ENCODE assay signal across 14 mouse cellular contexts in the genomic region with DNA sequence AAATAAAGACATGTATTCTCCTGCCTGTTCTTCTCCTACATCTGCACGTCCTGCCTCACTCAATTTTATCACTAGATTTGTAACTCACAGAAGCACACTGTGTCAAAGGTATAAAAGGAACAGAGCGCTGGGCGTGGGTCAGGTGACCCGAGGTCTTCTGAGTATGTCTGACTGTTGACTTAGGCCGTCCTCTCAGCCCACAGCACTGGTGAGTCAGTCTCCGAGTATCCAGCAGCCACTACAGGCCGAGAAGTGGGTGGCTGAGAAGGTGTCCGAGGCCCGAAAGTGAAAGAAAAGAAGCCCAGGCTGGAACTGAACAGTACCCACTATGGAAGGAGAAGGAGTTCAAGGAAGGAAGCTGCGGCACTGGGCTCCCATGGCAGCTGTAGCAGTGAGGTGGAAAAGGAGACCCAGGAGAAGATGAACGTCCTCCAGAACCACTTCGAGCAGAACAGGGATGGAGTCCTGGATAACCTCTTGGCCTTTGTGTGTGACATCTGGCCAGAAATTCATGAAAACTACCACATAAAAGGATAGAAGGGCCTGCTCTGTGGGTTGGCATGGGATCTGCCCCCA.
A peak's percentile ranks its signal among the peaks of the same experiment; 100 is the strongest.
DNase-seq lines count a peak whose midpoint lies in the region.
"Had no signal": no experiment of that assay in that cellular context is flagged by ENCODE, and none has a peak within 500 bp of the region (broad histone marks: within the 10 kb centered on the region; RNA-seq: fewer than 3 reads in every experiment).

No protein-coding gene starts in this region.

- peak; percentile 7 to 21 for DNase-seq in urinary bladder, postnatal 36 days (ENCODE audit: low spot score in 2 of 2)
- DNase-seq in urinary bladder, postnatal 10 days (ENCODE audit: low spot score) = no peak
- DNase-seq in brain, adult 2 months (ENCODE audit: low read depth, low spot score) = peak; percentile 7
- peak; percentile 25 for DNase-seq in lung, postnatal 10 days
- peak; percentile 32 for DNase-seq in yolk sac, embryonic 10.5 days (ENCODE audit: low spot score)
- no peak for DNase-seq in testis, postnatal 10 days (ENCODE audit: low spot score)
- DNase-seq in ovary, adult 18-20 months (ENCODE audit: low spot score) = no peak
- DNase-seq in B cell, adult 2 months = no peak
- DNase-seq: cerebellum, postnatal 10 days; embryo, embryonic 11 days; gastrocnemius, postnatal 25 days; heart, postnatal 10 days; liver; retina, postnatal 1 day had no signal

Comparison
In these comparisons a context has a peak if more than half of its experiments do, and no peak if none do; other contexts are left out.
1. DNase-seq: peak in urinary bladder, postnatal 36 days (2 of 2), brain, adult 2 months (single experiment), lung, postnatal 10 days (single experiment) and yolk sac, embryonic 10.5 days (single experiment); none in urinary bladder, postnatal 10 days (single experiment), testis, postnatal 10 days (single experiment), ovary, adult 18-20 months (single experiment) and B cell, adult 2 months (0 of 2).